In genomic region chr17:71551350-71551749, GRCm38 (mm10) we compare ENCODE assay signal across 8 mouse cellular contexts. TPM values are rescaled to one million over a fixed set of nuclear protein-coding genes. Genes with fewer than 3 reads are reported as not detected.
DNase-seq lines count a peak whose midpoint lies in the region; ATAC-seq and TF ChIP-seq lines count a peak whose summit lies in the region.
"Had no signal": no experiment of that assay in that cellular context is flagged by ENCODE, and none has a peak within 500 bp of the region (broad histone marks: within the 10 kb centered on the region; RNA-seq: fewer than 3 reads in every experiment).

No protein-coding gene starts in this region.

- no peak overlapping the region for H3K27ac ChIP-seq in lung, postnatal 0 days (ENCODE audit: low read length)
- no peak overlapping the region for H3K27ac ChIP-seq in limb, embryonic 12.5 days
- no peak overlapping the region for H3K27ac ChIP-seq in stomach, embryonic 14.5 days (ENCODE audit: low read length)

- ATAC-seq in lung, postnatal 0 days = no peak
- no peak for ATAC-seq in limb, embryonic 12.5 days (ENCODE audit: insufficient number of reproducible peaks, insufficient read depth, low FRiP score, low TSS enrichment, low read depth)
- no peak for ATAC-seq in stomach, embryonic 14.5 days (ENCODE audit: insufficient number of reproducible peaks, insufficient read depth, low FRiP score, low read depth)

- H3K4me3 ChIP-seq in lung, postnatal 0 days (ENCODE audit: low read depth, low read length) = peak overlapping the region; percentile 66
- peak overlapping the region; percentile 74 for H3K4me3 ChIP-seq in erythroblast, embryonic 14.5 days (replicated peaks)
- peak overlapping the region; percentile 72 for H3K4me3 ChIP-seq in limb, embryonic 12.5 days (replicated peaks)
- H3K4me3 ChIP-seq in stomach, embryonic 14.5 days (ENCODE audit: low read depth, low read length) = peak overlapping the region; percentile 76

- H3K9me3 ChIP-seq in lung, postnatal 0 days (ENCODE audit: low read length) = no peaks in the 10 kb centered on the region
- no peaks in the 10 kb centered on the region for H3K9me3 ChIP-seq in erythroblast, embryonic 14.5 days (ENCODE audit: control insufficient read depth, low read length)
- H3K9me3 ChIP-seq in limb, embryonic 12.5 days = no peaks in the 10 kb centered on the region
- H3K9me3 ChIP-seq in stomach, embryonic 14.5 days (ENCODE audit: control insufficient read depth, low read depth, low read length) = no peaks in the 10 kb centered on the region

- H3K27me3 ChIP-seq in lung, postnatal 0 days (replicated peaks; ENCODE audit: insufficient read depth, low read length) = no peaks in the 10 kb centered on the region; the same call in 1 of the 2 replicates
- peaks cover 70% of the 10 kb centered on the region for H3K27me3 ChIP-seq in erythroblast, embryonic 14.5 days (ENCODE audit: control insufficient read depth)
- H3K27me3 ChIP-seq in limb, embryonic 12.5 days = peaks cover 36% of the 10 kb centered on the region
- H3K27me3 ChIP-seq in stomach, embryonic 14.5 days (ENCODE audit: control insufficient read depth, insufficient read depth, low read length) = no peaks in the 10 kb centered on the region; the same call in 1 of the 2 replicates

- H3K4me2 ChIP-seq in lung, postnatal 0 days (replicated peaks; ENCODE audit: low read depth, low read length) = peak overlapping the region; percentile 100
- peak overlapping the region; percentile 95 for H3K4me2 ChIP-seq in limb, embryonic 12.5 days
- peak overlapping the region; percentile 99 for H3K4me2 ChIP-seq in stomach, embryonic 14.5 days (replicated peaks; ENCODE audit: low read depth, low read length)

- no peak for DNase-seq in lung, postnatal 0 days (ENCODE audit: low spot score)
- no peak for DNase-seq in lung, postnatal 14 days
- no peak for DNase-seq in urinary bladder, postnatal 4 days (ENCODE audit: low spot score in 2 of 2)
- no peak for DNase-seq in kidney, adult 9 months

- H3K36me3 ChIP-seq in lung, postnatal 0 days (ENCODE audit: insufficient read depth, low read length) = no peaks in the 10 kb centered on the region
- no peaks in the 10 kb centered on the region for H3K36me3 ChIP-seq in erythroblast, embryonic 14.5 days (ENCODE audit: control insufficient read depth)
- H3K36me3 ChIP-seq in limb, embryonic 12.5 days = no peaks in the 10 kb centered on the region
- H3K36me3 ChIP-seq in stomach, embryonic 14.5 days (ENCODE audit: control insufficient read depth, insufficient read depth, low read length) = no peaks in the 10 kb centered on the region

- no peaks in the 10 kb centered on the region; the same call in 1 of the 2 replicates for H3K4me1 ChIP-seq in lung, postnatal 0 days (ENCODE audit: insufficient read depth, low read depth, low read length)
- peaks cover 19% of the 10 kb centered on the region for H3K4me1 ChIP-seq in erythroblast, embryonic 14.5 days (ENCODE audit: control insufficient read depth)
- no peaks in the 10 kb centered on the region; the same call in 1 of the 2 replicates for H3K4me1 ChIP-seq in limb, embryonic 12.5 days (replicated peaks)
- no peaks in the 10 kb centered on the region for H3K4me1 ChIP-seq in stomach, embryonic 14.5 days (ENCODE audit: control insufficient read depth, insufficient read depth, low read length)

- 10% methylated on average over 6 of the region's 6 CpGs for WGBS in lung, postnatal 0 days
- WGBS in limb, embryonic 12.5 days = 8% methylated on average over 6 of the region's 6 CpGs
- 10% methylated on average over 6 of the region's 6 CpGs for WGBS in stomach, embryonic 14.5 days

- no peak overlapping the region for H3K9ac ChIP-seq in lung, postnatal 0 days (replicated peaks; ENCODE audit: low read depth)
- H3K9ac ChIP-seq in limb, embryonic 12.5 days (replicated peaks) = peak overlapping the region; percentile 77; the same call in 1 of the 2 replicates
- no peak overlapping the region; the same call in 1 of the 2 replicates for H3K9ac ChIP-seq in stomach, embryonic 14.5 days (replicated peaks; ENCODE audit: low read depth, low read length)

- no peak for TF ChIP-seq EP300 in lung, postnatal 0 days (IDR thresholded peaks at IDR 0.05)

- TF ChIP-seq CTCF in lung, postnatal 0 days (IDR thresholded peaks at IDR 0.05) = no peak

RNA-seq across cellular contexts. Expression of gene Spdya, which starts 0.5 kb away (rescaled TPM):
- polyA plus RNA-seq in lung, postnatal 0 days (2015; fragmentation: Nextera tagmentation; extraction: Ambion mirVana) = 0.42 and 0.46 TPM in 2 replicates
- polyA plus RNA-seq in erythroblast, embryonic 14.5 days (2012) = not detected in 2 replicates
- 1.3 and 1.4 TPM in 2 replicates for polyA plus RNA-seq in limb, embryonic 12.5 days (2016; fragmentation: Nextera tagmentation; extraction: Ambion mirVana)
- polyA plus RNA-seq in stomach, embryonic 14.5 days (2014; fragmentation: Nextera tagmentation; extraction: Ambion mirVana) = 1.3 and 1.5 TPM in 2 replicates
- polyA plus RNA-seq: large intestine, adult 2 months had no signal

RNA-seq across cellular contexts. Expression of gene Ndc80, which starts 24.7 kb away (rescaled TPM):
- 3.2 and 3.3 TPM in 2 replicates for polyA plus RNA-seq in lung, postnatal 0 days (2015; fragmentation: Nextera tagmentation; extraction: Ambion mirVana)
- 1.2 and 2.4 TPM in 2 replicates for polyA plus RNA-seq in erythroblast, embryonic 14.5 days (2012)
- polyA plus RNA-seq in limb, embryonic 12.5 days (2016; fragmentation: Nextera tagmentation; extraction: Ambion mirVana) = 56.0 and 56.1 TPM in 2 replicates
- polyA plus RNA-seq in stomach, embryonic 14.5 days (2014; fragmentation: Nextera tagmentation; extraction: Ambion mirVana) = 42.9 and 44.4 TPM in 2 replicates

Comparison
In these comparisons a context has a peak if more than half of its experiments do, and no peak if none do; other contexts are left out.
1. RNA of gene Ndc80, which starts 24.7 kb away (polyA plus RNA-seq): 56.0 to 56.1 TPM in limb, embryonic 12.5 days and 42.9 to 44.4 TPM in stomach, embryonic 14.5 days; 3.2 to 3.3 TPM in lung, postnatal 0 days and 1.2 to 2.4 TPM in erythroblast, embryonic 14.5 days; every median in the first group is over 10 times any median in the second.
2. Peak in every context shown above with its lines, with median percentiles within 50 percentile points of each other: H3K4me2 ChIP-seq and H3K4me3 ChIP-seq.